Comparison of ENCODE assay signal across 23 mouse cellular contexts in the genomic region with DNA sequence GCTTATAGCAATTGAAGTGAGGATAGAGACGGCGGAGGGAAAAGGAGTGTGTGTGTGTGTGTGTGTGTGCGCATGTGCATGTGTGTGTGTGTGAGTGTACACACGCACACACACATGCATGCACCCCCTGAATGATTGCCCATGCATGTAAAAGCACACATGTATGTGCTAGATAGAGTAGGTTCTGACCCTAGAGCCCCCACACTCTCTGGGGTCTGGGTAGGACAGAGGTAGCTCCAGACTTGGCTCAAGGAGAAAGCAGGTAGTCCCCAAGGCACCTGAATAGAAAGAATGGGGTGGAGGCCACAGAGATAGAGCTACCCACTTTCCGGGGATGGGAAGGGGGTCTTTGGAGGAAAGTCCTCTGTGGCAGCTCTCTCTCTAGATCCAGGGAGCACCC. TPM values are rescaled to one million over a fixed set of nuclear protein-coding genes. Genes with fewer than 3 reads are reported as not detected.
DNase-seq lines count a peak whose midpoint lies in the region; ATAC-seq and TF ChIP-seq lines count a peak whose summit lies in the region.
"Had no signal": no experiment of that assay in that cellular context is flagged by ENCODE, and none has a peak within 500 bp of the region (broad histone marks: within the 10 kb centered on the region; RNA-seq: fewer than 3 reads in every experiment).

No protein-coding gene starts in this region.

- H3K9me3 ChIP-seq in forebrain, embryonic 11.5 days (ENCODE audit: control insufficient read depth, low read length), result no peaks in the 10 kb centered on the region
- H3K9me3 ChIP-seq in forebrain, embryonic 10.5 days, result no peaks in the 10 kb centered on the region
- H3K9me3 ChIP-seq in midbrain, embryonic 11.5 days (ENCODE audit: control insufficient read depth, low read length), result no peaks in the 10 kb centered on the region
- H3K9me3 ChIP-seq in midbrain, postnatal 0 days (ENCODE audit: low read length), result no peaks in the 10 kb centered on the region
- H3K9me3 ChIP-seq: G1E had no signal

- H3K36me3 ChIP-seq in forebrain, embryonic 11.5 days (ENCODE audit: control insufficient read depth, insufficient read depth, low read length), result no peaks in the 10 kb centered on the region
- H3K36me3 ChIP-seq in forebrain, embryonic 10.5 days (replicated peaks), result peaks cover 13% of the 10 kb centered on the region
- no peaks in the 10 kb centered on the region for H3K36me3 ChIP-seq in midbrain, embryonic 11.5 days (ENCODE audit: control insufficient read depth, insufficient read depth, low read length)
- H3K36me3 ChIP-seq in midbrain, postnatal 0 days (ENCODE audit: insufficient read depth, low read length), result no peaks in the 10 kb centered on the region
- H3K36me3 ChIP-seq: G1E had no signal

- ATAC-seq in forebrain, embryonic 11.5 days (replicated peaks; ENCODE audit: low FRiP score), result no peak
- no peak for ATAC-seq in midbrain, embryonic 11.5 days (ENCODE audit: low FRiP score)
- no peak for ATAC-seq in midbrain, postnatal 0 days (ENCODE audit: low FRiP score)
- ATAC-seq: activated CD4-positive, CD25-positive, alpha-beta regulatory T cell, adult 4 months; CD4-positive, CD25-positive, alpha-beta regulatory T cell, adult 4 months; Patski had no signal

- TF ChIP-seq CTCF in midbrain, postnatal 0 days (IDR thresholded peaks at IDR 0.05), result no peak

- H3K27ac ChIP-seq in forebrain, embryonic 11.5 days (ENCODE audit: low read depth, low read length), result no peak overlapping the region
- no peak overlapping the region for H3K27ac ChIP-seq in forebrain, embryonic 10.5 days
- no peak overlapping the region for H3K27ac ChIP-seq in midbrain, embryonic 11.5 days (ENCODE audit: low read depth, low read length)
- no peak overlapping the region for H3K27ac ChIP-seq in midbrain, postnatal 0 days (ENCODE audit: low read depth, low read length)

- intact Hi-C loops in heart, postnatal 36 days (cut with DNase I), result no loop called here

- 0 out of 2 replicates have a peak, but pooled peaks cover 2% of the 10 kb centered on the region for H3K4me1 ChIP-seq in forebrain, embryonic 11.5 days (replicated peaks; ENCODE audit: control insufficient read depth, insufficient read depth, low read length)
- H3K4me1 ChIP-seq in forebrain, embryonic 10.5 days, result peaks cover 16% of the 10 kb centered on the region
- peaks cover 5% of the 10 kb centered on the region for H3K4me1 ChIP-seq in midbrain, embryonic 11.5 days (ENCODE audit: control insufficient read depth, insufficient read depth, low read length)
- no peaks in the 10 kb centered on the region for H3K4me1 ChIP-seq in midbrain, postnatal 0 days (ENCODE audit: insufficient read depth, low read length)

- H3K4me2 ChIP-seq in forebrain, embryonic 11.5 days (ENCODE audit: low read depth, low read length, severe bottlenecking), result no peak overlapping the region
- no peak overlapping the region for H3K4me2 ChIP-seq in midbrain, embryonic 11.5 days
- H3K4me2 ChIP-seq in midbrain, postnatal 0 days (ENCODE audit: low read depth, low read length, poor library complexity, severe bottlenecking), result no peak overlapping the region

- DNase-seq in forebrain, embryonic 11.5 days (ENCODE audit: low spot score), result peak; percentile 21
- no peak for DNase-seq in forebrain, embryonic 10.5 days (ENCODE audit: extremely low spot score, low spot score)
- DNase-seq in heart, adult 11 months, result peak; percentile 66
- DNase-seq in heart, postnatal 36 days, result no peak
- peak; percentile 69 for DNase-seq in midbrain, embryonic 11.5 days (ENCODE audit: low spot score, missing footprints)
- no peak for DNase-seq in midbrain, postnatal 0 days (ENCODE audit: low spot score)
- peak; percentile 32 for DNase-seq in testis, postnatal 10 days (ENCODE audit: low spot score)
- no peak for DNase-seq in testis, postnatal 14 days (ENCODE audit: low spot score)
- DNase-seq: adrenal gland, adult 2 months; adrenal gland, adult 8-10 months; adrenal gland, postnatal 10 days; adrenal gland, postnatal 14 days; adrenal gland, postnatal 25 days; adrenal gland, postnatal 36 days; B cell, adult 2 months; cerebellum, adult 11 months; cerebellum, adult 11-12 months had no signal

- H3K27me3 ChIP-seq in forebrain, embryonic 11.5 days (ENCODE audit: control insufficient read depth, insufficient read depth, low read length), result no peaks in the 10 kb centered on the region
- no peaks in the 10 kb centered on the region for H3K27me3 ChIP-seq in forebrain, embryonic 10.5 days (ENCODE audit: poor library complexity, severe bottlenecking)
- H3K27me3 ChIP-seq in midbrain, embryonic 11.5 days (ENCODE audit: control insufficient read depth, insufficient read depth, low read length), result no peaks in the 10 kb centered on the region
- no peaks in the 10 kb centered on the region for H3K27me3 ChIP-seq in midbrain, postnatal 0 days (ENCODE audit: insufficient read depth, low read length)
- H3K27me3 ChIP-seq: CH12.LX, Patski had no signal

- H3K4me3 ChIP-seq in forebrain, embryonic 11.5 days (ENCODE audit: low read depth, low read length), result no peak overlapping the region
- H3K4me3 ChIP-seq in forebrain, embryonic 10.5 days, result no peak overlapping the region
- no peak overlapping the region for H3K4me3 ChIP-seq in midbrain, embryonic 11.5 days (ENCODE audit: low read depth, low read length)
- H3K4me3 ChIP-seq in midbrain, postnatal 0 days (ENCODE audit: low read depth, low read length), result no peak overlapping the region

- H3K9ac ChIP-seq in forebrain, embryonic 11.5 days (ENCODE audit: low read length), result no peak overlapping the region
- H3K9ac ChIP-seq in midbrain, embryonic 11.5 days (ENCODE audit: low read length), result no peak overlapping the region
- no peak overlapping the region for H3K9ac ChIP-seq in midbrain, postnatal 0 days (replicated peaks; ENCODE audit: low read length, poor library complexity, severe bottlenecking)

- WGBS in forebrain, embryonic 11.5 days, result 91% methylated on average over 5 of the region's 5 CpGs
- 95% methylated on average over 5 of the region's 5 CpGs for WGBS in forebrain, embryonic 10.5 days
- 87% methylated on average over 5 of the region's 5 CpGs for WGBS in midbrain, embryonic 11.5 days
- WGBS in midbrain, postnatal 0 days, result 94% methylated on average over 5 of the region's 5 CpGs

RNA-seq across cellular contexts. Expression of a gene that starts 16.7 kb away (rescaled TPM):
- polyA plus RNA-seq in forebrain, embryonic 11.5 days (2014; fragmentation: Nextera tagmentation; extraction: Ambion mirVana), result 45.3 and 48.6 TPM in 2 replicates
- polyA plus RNA-seq in forebrain, embryonic 10.5 days (2016; fragmentation: Nextera tagmentation; extraction: Ambion mirVana), result 49.5 and 53.1 TPM in 2 replicates
- 10 to 100 TPM; 29.4 to 37.1 TPM for total RNA-seq in heart, postnatal 36 days (2021)
- 36.1 and 38.4 TPM in 2 replicates for polyA plus RNA-seq in midbrain, embryonic 11.5 days (2014; fragmentation: Nextera tagmentation; extraction: Ambion mirVana)
- 19.5 and 31.7 TPM in 2 replicates for total RNA-seq in midbrain, postnatal 0 days (2014; rRNA removed)
- polyA plus RNA-seq in midbrain, postnatal 0 days (2015; fragmentation: Nextera tagmentation; extraction: Ambion mirVana), result 32.8 and 35.1 TPM in 2 replicates
- total RNA-seq: CH12.LX, MEL had no signal
- polyA plus RNA-seq: G1E had no signal

RNA-seq across cellular contexts. Expression of a gene that starts 24.2 kb away (rescaled TPM):
- polyA plus RNA-seq in forebrain, embryonic 11.5 days (2014; fragmentation: Nextera tagmentation; extraction: Ambion mirVana), result 1.8 and 2.7 TPM in 2 replicates
- 0.76 and 1.3 TPM in 2 replicates for polyA plus RNA-seq in forebrain, embryonic 10.5 days (2016; fragmentation: Nextera tagmentation; extraction: Ambion mirVana)
- total RNA-seq in heart, postnatal 36 days (2021), result 1 to 10 TPM; 4.2 to 4.6 TPM
- polyA plus RNA-seq in midbrain, embryonic 11.5 days (2014; fragmentation: Nextera tagmentation; extraction: Ambion mirVana), result 1.4 and 1.5 TPM in 2 replicates
- 6.2 and 8.3 TPM in 2 replicates for total RNA-seq in midbrain, postnatal 0 days (2014; rRNA removed)
- 7.8 and 8.7 TPM in 2 replicates for polyA plus RNA-seq in midbrain, postnatal 0 days (2015; fragmentation: Nextera tagmentation; extraction: Ambion mirVana)
- total RNA-seq: CH12.LX, G1E had no signal
- polyA plus RNA-seq: CD4-positive, CD25-positive, alpha-beta regulatory T cell, adult 4 months; G1E had no signal

RNA-seq across cellular contexts. Expression of a gene that starts 47.8 kb away (rescaled TPM):
- polyA plus RNA-seq in forebrain, embryonic 11.5 days (2014; fragmentation: Nextera tagmentation; extraction: Ambion mirVana), result 16.0 and 16.4 TPM in 2 replicates
- 15.9 and 19.7 TPM in 2 replicates for polyA plus RNA-seq in forebrain, embryonic 10.5 days (2016; fragmentation: Nextera tagmentation; extraction: Ambion mirVana)
- 10 to 100 TPM; 44.0 to 66.1 TPM for total RNA-seq in heart, postnatal 36 days (2021)
- 18.6 and 20.5 TPM in 2 replicates for polyA plus RNA-seq in midbrain, embryonic 11.5 days (2014; fragmentation: Nextera tagmentation; extraction: Ambion mirVana)
- 8.9 and 16.4 TPM in 2 replicates for total RNA-seq in midbrain, postnatal 0 days (2014; rRNA removed)
- 8.6 and 8.7 TPM in 2 replicates for polyA plus RNA-seq in midbrain, postnatal 0 days (2015; fragmentation: Nextera tagmentation; extraction: Ambion mirVana)
- polyA plus RNA-seq: activated CD4-positive, CD25-positive, alpha-beta regulatory T cell, adult 4 months; CD4-positive, CD25-positive, alpha-beta regulatory T cell, adult 4 months; G1E had no signal

Comparison
In these comparisons a context has a peak if more than half of its experiments do, and no peak if none do; other contexts are left out.
1. DNase-seq: peak in forebrain, embryonic 11.5 days (single experiment), heart, adult 11 months (single experiment), midbrain, embryonic 11.5 days (single experiment) and testis, postnatal 10 days (single experiment); none in forebrain, embryonic 10.5 days (single experiment), heart, postnatal 36 days (0 of 2), midbrain, postnatal 0 days (single experiment) and testis, postnatal 14 days (single experiment).